In the genomic region with DNA sequence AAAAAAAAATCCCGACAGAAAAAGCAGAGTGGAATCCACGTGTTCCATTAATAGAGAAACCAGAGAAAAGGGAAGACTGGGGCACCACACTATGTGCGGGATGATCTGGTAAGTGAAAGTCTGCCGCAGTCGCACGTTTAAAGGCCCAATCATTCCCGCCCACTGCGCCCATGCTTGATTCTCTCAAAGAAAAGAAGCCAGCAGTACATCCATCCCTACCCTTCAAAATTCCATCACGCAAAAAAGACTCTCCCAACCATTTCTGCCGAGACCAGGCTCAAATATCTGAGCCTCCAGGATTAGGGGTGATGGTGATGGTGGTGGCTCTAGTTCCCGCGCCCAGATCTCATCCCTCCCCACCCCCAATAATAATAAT, we compare ENCODE assay signal across 7 mouse cellular contexts. TPM values are rescaled to one million over a fixed set of nuclear protein-coding genes. Genes with fewer than 3 reads are reported as not detected.
A peak's percentile ranks its signal among the peaks of the same experiment; 100 is the strongest.
DNase-seq lines count a peak whose midpoint lies in the region; ATAC-seq and TF ChIP-seq lines count a peak whose summit lies in the region.

No protein-coding gene starts in this region.

- H3K4me2 ChIP-seq in forebrain, embryonic 15.5 days (replicated peaks), result peak overlapping the region; percentile 46
- H3K4me2 ChIP-seq in limb, embryonic 13.5 days (replicated peaks), result peak overlapping the region; percentile 64

- H3K4me3 ChIP-seq in lung, adult 2 months (replicated peaks; ENCODE audit: extremely low read depth, low read depth, low read length), result peak overlapping the region; percentile 76
- H3K4me3 ChIP-seq in forebrain, embryonic 15.5 days, result peak overlapping the region; percentile 66
- H3K4me3 ChIP-seq in limb, embryonic 13.5 days, result peak overlapping the region; percentile 65

- H3K4me1 ChIP-seq in lung, adult 2 months (ENCODE audit: control insufficient read depth, insufficient read depth, low read length), result no peaks in the 10 kb centered on the region; the same call in 1 of the 2 replicates
- H3K4me1 ChIP-seq in forebrain, embryonic 15.5 days, result peaks cover 13% of the 10 kb centered on the region
- H3K4me1 ChIP-seq in limb, embryonic 13.5 days, result peaks cover 5% of the 10 kb centered on the region; the same call in 1 of the 2 replicates

- H3K36me3 ChIP-seq in forebrain, embryonic 15.5 days, result no peaks in the 10 kb centered on the region
- H3K36me3 ChIP-seq in limb, embryonic 13.5 days, result no peaks in the 10 kb centered on the region

- no peaks in the 10 kb centered on the region for H3K9me3 ChIP-seq in forebrain, embryonic 15.5 days
- no peaks in the 10 kb centered on the region for H3K9me3 ChIP-seq in limb, embryonic 13.5 days

- no peak for TF ChIP-seq CTCF in lung, adult 2 months (IDR thresholded peaks at IDR 0.05; ENCODE audit: insufficient read depth, low read length)

- no peaks in the 10 kb centered on the region for H3K27me3 ChIP-seq in forebrain, embryonic 15.5 days
- peaks cover 13% of the 10 kb centered on the region; the same call in 1 of the 2 replicates for H3K27me3 ChIP-seq in limb, embryonic 13.5 days

- peak overlapping the region; percentile 94 for H3K27ac ChIP-seq in forebrain, embryonic 15.5 days (replicated peaks)
- H3K27ac ChIP-seq in limb, embryonic 13.5 days, result no peak overlapping the region

- no peak for TF ChIP-seq POLR2A in lung, adult 2 months (IDR thresholded peaks at IDR 0.05; ENCODE audit: borderline replicate concordance, extremely low read depth, low read depth, low read length)

- H3K9ac ChIP-seq in forebrain, embryonic 15.5 days (replicated peaks), result peak overlapping the region; percentile 75
- H3K9ac ChIP-seq in limb, embryonic 13.5 days, result peak overlapping the region; percentile 82

- WGBS in lung, adult 2 months, result 32% methylated on average over 12 of the region's 12 CpGs
- 25% methylated on average over 12 of the region's 12 CpGs for WGBS in forebrain, embryonic 15.5 days
- WGBS in limb, embryonic 13.5 days, result 14% methylated on average over 12 of the region's 12 CpGs

- ATAC-seq in forebrain, embryonic 15.5 days (replicated peaks), result no peak
- no peak for ATAC-seq in limb, embryonic 13.5 days (ENCODE audit: low FRiP score, low read depth)

- no peak for DNase-seq in lung, adult 2 months
- no peak for DNase-seq in lung, postnatal 10 days
- DNase-seq in brain, embryonic 18.5 days (ENCODE audit: low read depth, low spot score), result peak; percentile 2
- peak; percentile 29 for DNase-seq in retina, embryonic 14.5 days (ENCODE audit: low spot score)
- DNase-seq in urinary bladder, postnatal 14 days (ENCODE audit: low spot score), result no peak

RNA-seq across cellular contexts. Expression of a gene that starts 1.3 kb away (rescaled TPM):
- 11.3 and 13.1 TPM in 2 replicates for polyA plus RNA-seq in lung, adult 2 months (2012; rRNA removed)
- polyA plus RNA-seq in forebrain, embryonic 15.5 days (2015; fragmentation: Nextera tagmentation; extraction: Ambion mirVana), result 113 and 115 TPM in 2 replicates
- 56.4 and 59.9 TPM in 2 replicates for polyA plus RNA-seq in limb, embryonic 13.5 days (2015; fragmentation: Nextera tagmentation; extraction: Ambion mirVana)

Comparison
In these comparisons a context has a peak if more than half of its experiments do, and no peak if none do; other contexts are left out.
1. DNase-seq: peak in brain, embryonic 18.5 days (single experiment) and retina, embryonic 14.5 days (single experiment); none in lung, adult 2 months (single experiment), lung, postnatal 10 days (single experiment) and urinary bladder, postnatal 14 days (single experiment).
2. Peak in every context shown above with its lines, with median percentiles within 50 percentile points of each other: H3K4me3 ChIP-seq.